Mouse (Mus musculus) thymus, adult 2 months (tissue): ENCODE measurements around the gene Man1a.

Experiments
- CTCF ChIP-seq: fragments of 200-500 bp; IDR thresholded peaks from 2 replicates; pipeline ENCODE4 v1.5.1; 2012; ENCODE audit warnings: mild to moderate bottlenecking, control low read depth, low read length, moderate library complexity, borderline replicate concordance; ENCODE audit not compliant: control insufficient read depth, poor library complexity, insufficient read depth; ENCODE audit errors: extremely low read depth
- POLR2A ChIP-seq: fragments of 200-500 bp; IDR thresholded peaks from 2 replicates; pipeline ENCODE4 v1.6.1; 2012; ENCODE audit warnings: mild to moderate bottlenecking, low read length, control low read depth, moderate library complexity; ENCODE audit not compliant: control insufficient read depth, poor library complexity, insufficient read depth; ENCODE audit errors: extremely low read depth

DNA sequence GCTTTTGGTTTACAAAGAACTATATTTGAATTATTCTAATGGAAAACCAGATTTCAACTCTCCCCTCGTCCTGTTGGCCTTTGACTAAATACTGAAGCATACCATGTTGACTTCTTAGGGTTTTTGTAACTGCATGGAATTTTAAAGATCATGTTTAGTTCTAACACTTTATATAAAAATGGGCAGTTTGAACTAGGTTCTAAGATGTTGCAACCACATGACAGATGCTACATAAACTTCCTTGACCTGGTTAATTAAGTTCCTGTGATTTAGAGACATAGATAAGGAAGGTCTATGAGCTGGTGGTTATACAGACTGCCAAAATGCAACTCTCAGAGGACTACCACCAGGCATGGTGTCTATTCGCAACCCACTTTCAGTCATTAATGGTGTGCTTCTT is 4.1 kb downstream of the Man1a start:
- TF ChIP-seq CTCF (no peak), POLR2A (no peak)
